Mouse (Mus musculus): Measurements from ENCODE around the gene Cpe. TPM values are rescaled to one million over a fixed set of nuclear protein-coding genes. Genes with fewer than 3 reads are reported as not detected.

Gene Cpe
- total and polyA plus RNA-seq, 2 experiments from 2014 or later: 704 to 1,088 TPM

- no peak overlapping the region for H3K9ac ChIP-seq (replicated peaks; ENCODE audit: low read length)
- no peak for DNase-seq (ENCODE audit: low spot score)
- H3K4me3 ChIP-seq (ENCODE audit: low read length): no peak overlapping the region
- WGBS: 55% methylated on average over 3 of the region's 3 CpGs
- no peak for TF ChIP-seq CTCF (IDR thresholded peaks at IDR 0.05; ENCODE audit: low read depth)
- H3K27ac ChIP-seq: peak overlapping the region; percentile 26; the same call in 1 of the 2 replicates
- no peak overlapping the region for H3K4me2 ChIP-seq (ENCODE audit: low read depth, low read length)
- no peak for ATAC-seq
- no peaks in the 10 kb centered on the region for H3K27me3 ChIP-seq (ENCODE audit: insufficient read depth, low read length)
- no peaks in the 10 kb centered on the region for H3K4me1 ChIP-seq (ENCODE audit: insufficient read depth, low read length)
- no peaks in the 10 kb centered on the region for H3K36me3 ChIP-seq (ENCODE audit: insufficient read depth, low read length)
- no peaks in the 10 kb centered on the region for H3K9me3 ChIP-seq (ENCODE audit: low read length)
Measured at GRCm38 (mm10) chr8:64664811-64665210, 28.0 kb downstream of the Cpe start.

GRCm38 (mm10) chr8:64664350-64664749, 28.5 kb downstream of the Cpe start:
- Histone ChIP-seq H3K4me1 (ENCODE audit: insufficient read depth, low read length) (no peaks in the 10 kb centered on the region), H3K4me2 (ENCODE audit: low read depth, low read length) (no peak overlapping the region), H3K27me3 (ENCODE audit: insufficient read depth, low read length) (no peaks in the 10 kb centered on the region), H3K9me3 (ENCODE audit: low read length) (no peaks in the 10 kb centered on the region), H3K27ac (no peak overlapping the region), H3K4me3 (ENCODE audit: low read length) (no peak overlapping the region), H3K9ac (replicated peaks; ENCODE audit: low read length) (no peak overlapping the region), H3K36me3 (ENCODE audit: insufficient read depth, low read length) (no peaks in the 10 kb centered on the region)
- ATAC-seq (no peak), DNase-seq (ENCODE audit: low spot score) (no peak)
- 53% methylated on average over 2 of the region's 2 CpGs for WGBS
- no peak for TF ChIP-seq CTCF (IDR thresholded peaks at IDR 0.05; ENCODE audit: low read depth)

- H3K9ac ChIP-seq (replicated peaks; ENCODE audit: low read length): no peak overlapping the region
- H3K4me3 ChIP-seq (ENCODE audit: low read length): no peak overlapping the region
- 73% methylated on average over 5 of the region's 5 CpGs for WGBS
- no peaks in the 10 kb centered on the region for H3K36me3 ChIP-seq (ENCODE audit: insufficient read depth, low read length)
- H3K4me1 ChIP-seq (ENCODE audit: insufficient read depth, low read length): peaks cover 4% of the 10 kb centered on the region; the same call in 1 of the 2 replicates
- peak overlapping the region; percentile 70 for H3K27ac ChIP-seq
- H3K4me2 ChIP-seq (ENCODE audit: low read depth, low read length): no peak overlapping the region
- ATAC-seq: no peak
- no peak for TF ChIP-seq CTCF (IDR thresholded peaks at IDR 0.05; ENCODE audit: low read depth)
- H3K27me3 ChIP-seq (ENCODE audit: insufficient read depth, low read length): no peaks in the 10 kb centered on the region
- H3K9me3 ChIP-seq (ENCODE audit: low read length): no peaks in the 10 kb centered on the region
- no peak for DNase-seq (ENCODE audit: low spot score)
Measured at GRCm38 (mm10) chr8:64659097-64659496, 33.8 kb downstream of the Cpe start.

- WGBS: 68% methylated on average over 4 of the region's 4 CpGs
- DNase-seq (ENCODE audit: low spot score): peak; percentile 36
- no peak for TF ChIP-seq CTCF (IDR thresholded peaks at IDR 0.05; ENCODE audit: low read depth)
Measured at GRCm38 (mm10) chr8:64657980-64658401, 34.9 kb downstream of the Cpe start.

GRCm38 (mm10) chr8:64657517-64657916, 35.3 kb downstream of the Cpe start:
- WGBS: 28% methylated on average over 7 of the region's 7 CpGs
- DNase-seq (ENCODE audit: low spot score) (peak; percentile 20), ATAC-seq (no peak)
- Histone ChIP-seq H3K4me3 (ENCODE audit: low read length) (no peak overlapping the region), H3K27ac (peak overlapping the region; percentile 70; the same call in 1 of the 2 replicates), H3K4me2 (ENCODE audit: low read depth, low read length) (no peak overlapping the region), H3K9ac (replicated peaks; ENCODE audit: low read length) (no peak overlapping the region), H3K36me3 (ENCODE audit: insufficient read depth, low read length) (no peaks in the 10 kb centered on the region), H3K9me3 (ENCODE audit: low read length) (no peaks in the 10 kb centered on the region), H3K4me1 (ENCODE audit: insufficient read depth, low read length) (peaks cover 4% of the 10 kb centered on the region; the same call in 1 of the 2 replicates), H3K27me3 (ENCODE audit: insufficient read depth, low read length) (no peaks in the 10 kb centered on the region)
- TF ChIP-seq CTCF (IDR thresholded peaks at IDR 0.05; ENCODE audit: low read depth): no peak

More at GRCm38 (mm10) chr8:64657980-64658401, 34.9 kb downstream of the Cpe start:
- Histone ChIP-seq H3K4me2 (ENCODE audit: low read depth, low read length) (no peak overlapping the region), H3K9me3 (ENCODE audit: low read length) (no peaks in the 10 kb centered on the region), H3K36me3 (ENCODE audit: insufficient read depth, low read length) (no peaks in the 10 kb centered on the region), H3K27ac (peak overlapping the region; percentile 70), H3K27me3 (ENCODE audit: insufficient read depth, low read length) (no peaks in the 10 kb centered on the region), H3K9ac (replicated peaks; ENCODE audit: low read length) (no peak overlapping the region), H3K4me3 (ENCODE audit: low read length) (no peak overlapping the region), H3K4me1 (ENCODE audit: insufficient read depth, low read length) (peaks cover 4% of the 10 kb centered on the region; the same call in 1 of the 2 replicates)
- peak; percentile 83 for ATAC-seq

GRCm38 (mm10) chr8:64655887-64656286, 37.0 kb downstream of the Cpe start:
- Histone ChIP-seq H3K9me3 (ENCODE audit: low read length) (no peaks in the 10 kb centered on the region), H3K27me3 (ENCODE audit: insufficient read depth, low read length) (no peaks in the 10 kb centered on the region), H3K4me1 (ENCODE audit: insufficient read depth, low read length) (peaks cover 4% of the 10 kb centered on the region; the same call in 1 of the 2 replicates), H3K4me2 (ENCODE audit: low read depth, low read length) (no peak overlapping the region), H3K4me3 (ENCODE audit: low read length) (no peak overlapping the region), H3K36me3 (ENCODE audit: insufficient read depth, low read length) (no peaks in the 10 kb centered on the region), H3K9ac (replicated peaks; ENCODE audit: low read length) (no peak overlapping the region), H3K27ac (peak overlapping the region; percentile 2; the same call in 1 of the 2 replicates)
- no peak for DNase-seq (ENCODE audit: low spot score)
- ATAC-seq: no peak
- no peak for TF ChIP-seq CTCF (IDR thresholded peaks at IDR 0.05; ENCODE audit: low read depth)
- WGBS: 51% methylated on average over 6 of the region's 6 CpGs

GRCm38 (mm10) chr8:64655087-64655486, 37.8 kb downstream of the Cpe start:
- no peak for DNase-seq (ENCODE audit: low spot score)
- TF ChIP-seq CTCF (IDR thresholded peaks at IDR 0.05; ENCODE audit: low read depth): no peak
- WGBS: 68% methylated on average over 2 of the region's 2 CpGs

More at GRCm38 (mm10) chr8:64655087-64655486, 37.8 kb downstream of the Cpe start:
- Histone ChIP-seq H3K27ac (no peak overlapping the region), H3K9me3 (ENCODE audit: low read length) (no peaks in the 10 kb centered on the region), H3K9ac (replicated peaks; ENCODE audit: low read length) (no peak overlapping the region), H3K4me3 (ENCODE audit: low read length) (no peak overlapping the region), H3K36me3 (ENCODE audit: insufficient read depth, low read length) (no peaks in the 10 kb centered on the region), H3K27me3 (ENCODE audit: insufficient read depth, low read length) (no peaks in the 10 kb centered on the region), H3K4me2 (ENCODE audit: low read depth, low read length) (no peak overlapping the region), H3K4me1 (ENCODE audit: insufficient read depth, low read length) (peaks cover 4% of the 10 kb centered on the region; the same call in 1 of the 2 replicates)
- no peak for ATAC-seq
